Comparison of ENCODE assay signal across 22 mouse cellular contexts in the genomic region with DNA sequence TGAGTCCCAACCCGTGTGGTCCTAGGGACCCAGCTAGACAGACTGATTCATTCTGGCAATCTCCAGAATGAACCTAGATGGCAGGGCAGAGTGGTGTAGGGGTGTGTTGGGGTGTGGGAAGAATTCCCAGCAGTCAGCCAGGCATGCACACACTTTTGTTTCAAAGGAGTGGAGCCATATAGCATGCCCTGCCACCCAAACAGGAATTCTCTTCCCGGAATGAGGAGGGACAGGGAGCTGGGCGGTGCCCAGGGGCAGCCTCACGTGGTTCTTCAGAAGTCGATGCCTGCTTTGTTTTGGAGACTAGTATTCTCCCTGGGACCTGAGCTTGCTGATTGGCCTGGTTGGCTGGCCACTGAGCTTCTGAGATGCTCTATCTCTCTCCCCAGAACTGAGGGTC. TPM values are rescaled to one million over a fixed set of nuclear protein-coding genes. Genes with fewer than 3 reads are reported as not detected.
DNase-seq lines count a peak whose midpoint lies in the region; ATAC-seq and TF ChIP-seq lines count a peak whose summit lies in the region.
"Had no signal": no experiment of that assay in that cellular context is flagged by ENCODE, and none has a peak within 500 bp of the region (broad histone marks: within the 10 kb centered on the region; RNA-seq: fewer than 3 reads in every experiment).

No protein-coding gene starts in this region.

- no peak for DNase-seq in kidney, adult 9 months
- peak; percentile 57 for DNase-seq in ES-E14 (ENCODE audit: low read depth, low spot score)
- DNase-seq in ZHBTc4 (ENCODE audit: low read depth, low spot score) = peak; percentile 96
- DNase-seq in urinary bladder, postnatal 4 days (ENCODE audit: low spot score in 2 of 2) = no peak
- DNase-seq: adrenal gland, postnatal 14 days; cerebellum, adult 18-20 months; cerebellum, adult 9-11 months; forebrain, postnatal 0 days; gastrocnemius, adult 2 months; gastrocnemius, postnatal 36 days; heart, adult 11 months; heart, postnatal 36 days; kidney, adult 18-20 months had no signal

- TF ChIP-seq CTCF in E14TG2a.4 (conservative IDR thresholded peaks at IDR 0.05; ENCODE audit: low read length) = no peak

- H3K9ac ChIP-seq in kidney, embryonic 15.5 days = no peak overlapping the region
- peak overlapping the region; percentile 17; the same call in 1 of the 2 replicates for H3K9ac ChIP-seq in ES-E14 (ENCODE audit: insufficient read depth, low read depth, low read length, poor library complexity, severe bottlenecking)
- H3K9ac ChIP-seq: forebrain, embryonic 13.5 days; forebrain, postnatal 0 days; heart, embryonic 13.5 days; hindbrain, embryonic 12.5 days had no signal

- H3K4me1 ChIP-seq in kidney, embryonic 15.5 days = peaks cover 32% of the 10 kb centered on the region
- peaks cover 79% of the 10 kb centered on the region for H3K4me1 ChIP-seq in E14TG2a.4 (replicated peaks; ENCODE audit: low read depth, low read length)
- H3K4me1 ChIP-seq in ES-E14 (ENCODE audit: control insufficient read depth in 2 of 2, insufficient read depth in 2 of 2, low read length in 2 of 2, poor library complexity in 1 of 2) = peaks cover 8 to 23% of the 10 kb centered on the region in 2 experiments

- H3K27me3 ChIP-seq in kidney, embryonic 15.5 days = no peaks in the 10 kb centered on the region
- H3K27me3 ChIP-seq in E14TG2a.4 (ENCODE audit: insufficient read depth, low read length) = no peaks in the 10 kb centered on the region; the same call in 1 of the 2 replicates
- H3K27me3 ChIP-seq: forebrain, embryonic 13.5 days; heart, embryonic 13.5 days; hindbrain, embryonic 12.5 days had no signal

- peak overlapping the region; percentile 51 for H3K27ac ChIP-seq in kidney, embryonic 15.5 days
- peak overlapping the region; percentile 68 for H3K27ac ChIP-seq in ES-E14 (ENCODE audit: insufficient read depth, low read depth, low read length, poor library complexity, severe bottlenecking)
- H3K27ac ChIP-seq: embryonic facial prominence, embryonic 10.5 days; forebrain, embryonic 13.5 days; gastrocnemius, adult 2 months; heart, embryonic 13.5 days; hindbrain, embryonic 12.5 days; hindbrain, postnatal 0 days had no signal

- peaks cover under 1% of the 10 kb centered on the region; the same call in 1 of the 2 replicates for H3K36me3 ChIP-seq in kidney, embryonic 15.5 days
- H3K36me3 ChIP-seq in E14TG2a.4 (ENCODE audit: insufficient read depth, low read length) = peaks cover 41% of the 10 kb centered on the region
- peaks cover 16% of the 10 kb centered on the region for H3K36me3 ChIP-seq in ES-E14 (ENCODE audit: control insufficient read depth, insufficient read depth, low read length, poor library complexity, severe bottlenecking)
- H3K36me3 ChIP-seq: embryonic facial prominence, embryonic 10.5 days; G1E had no signal

- H3K4me2 ChIP-seq in kidney, embryonic 15.5 days = no peak overlapping the region
- H3K4me2 ChIP-seq: forebrain, embryonic 13.5 days; heart, embryonic 13.5 days; hindbrain, embryonic 12.5 days had no signal

- 54% methylated on average over 5 of the region's 5 CpGs for WGBS in kidney, embryonic 15.5 days

- no peaks in the 10 kb centered on the region for H3K9me3 ChIP-seq in kidney, embryonic 15.5 days (replicated peaks)
- H3K9me3 ChIP-seq in E14TG2a.4 (ENCODE audit: low read length) (peaks cover 15% of the 10 kb centered on the region), ES-E14 (ENCODE audit: control insufficient read depth, insufficient read depth, low read depth, low read length) (0 out of 2 replicates have a peak, but pooled peaks cover under 1% of the 10 kb centered on the region)
- H3K9me3 ChIP-seq: embryonic facial prominence, embryonic 10.5 days; forebrain, embryonic 13.5 days; G1E; heart, embryonic 13.5 days; hindbrain, embryonic 12.5 days had no signal

- in situ Hi-C loops in ES-E14 (cut with MboI; ENCODE audit: low sequenced_read_pairs in 2 of 2, unreplicated experiment in 2 of 2) = no loop called here

- H3K4me3 ChIP-seq in kidney, embryonic 15.5 days (replicated peaks) = no peak overlapping the region
- H3K4me3 ChIP-seq in E14TG2a.4 (replicated peaks; ENCODE audit: low read length) = peak overlapping the region; percentile 71
- H3K4me3 ChIP-seq in ES-E14 (ENCODE audit: insufficient read depth in 1 of 2, low read depth in 1 of 2, low read length in 2 of 2, poor library complexity in 1 of 2, severe bottlenecking in 1 of 2) = peak overlapping the region; percentile 10 to 36; a peak in 2 of 4 replicates
- H3K4me3 ChIP-seq: embryonic facial prominence, embryonic 10.5 days; forebrain, embryonic 13.5 days; gastrocnemius, adult 2 months; heart, embryonic 13.5 days; hindbrain, embryonic 12.5 days had no signal

- ATAC-seq in kidney, embryonic 15.5 days (replicated peaks; ENCODE audit: low FRiP score) = peak; percentile 56
- ATAC-seq in monocyte, adult 5-6 weeks (replicated peaks; ENCODE audit: insufficient number of reproducible peaks, low FRiP score, low TSS enrichment, poor library complexity, severe bottlenecking) = no peak
- ATAC-seq: forebrain, embryonic 13.5 days; forebrain, postnatal 0 days; hindbrain, postnatal 0 days had no signal

TF ChIP-seq in ES-E14, 5 proteins besides CTCF, POLR2A, EP300 and RAD21:
- no peak for TF ChIP-seq HCFC1 (IDR thresholded peaks at IDR 0.05; ENCODE audit: borderline replicate concordance, insufficient read depth, low read length)
- no peak for TF ChIP-seq MAFK (IDR thresholded peaks at IDR 0.05; ENCODE audit: insufficient read depth, low read depth, low read length)
- no peak for TF ChIP-seq CHD2 (IDR thresholded peaks at IDR 0.05; ENCODE audit: low read depth, low read length)
- no peak for TF ChIP-seq ZNF384 (IDR thresholded peaks at IDR 0.05; ENCODE audit: low read depth, low read length)
- no peak for TF ChIP-seq ZC3H11A (IDR thresholded peaks at IDR 0.05; ENCODE audit: borderline replicate concordance, low read depth, low read length)

RNA-seq across cellular contexts. Expression of a gene that starts 37.1 kb away (rescaled TPM):
- polyA plus RNA-seq in kidney, embryonic 15.5 days (2015; fragmentation: Nextera tagmentation; extraction: Ambion mirVana) = 33.1 and 33.8 TPM in 2 replicates
- total RNA-seq in ES-E14 (2012; rRNA removed) = 90.3 and 98.4 TPM in 2 replicates
- 205 to 285 TPM (median 241 TPM) in 3 replicates for total RNA-seq in monocyte, adult 5-6 weeks (2017)

Comparison
In these comparisons a context has a peak if more than half of its experiments do, and no peak if none do; other contexts are left out.
1. DNase-seq: peak in ES-E14 (single experiment) and ZHBTc4 (single experiment); none in kidney, adult 9 months (single experiment) and urinary bladder, postnatal 4 days (0 of 2).